Mouse (Mus musculus) lung, postnatal 0 days (tissue): ENCODE data around the gene Parvb.

Experiments
- CTCF ChIP-seq: IDR thresholded peaks from 2 replicates; pipeline ENCODE4 v1.5.1; 2016; ENCODE audit warnings: antibody characterized with exemption, mild to moderate bottlenecking
- EP300 ChIP-seq: IDR thresholded peaks from 2 replicates; pipeline ENCODE4 v1.6.1; 2016; ENCODE audit warnings: antibody characterized with exemption, mild to moderate bottlenecking, control low read depth

- TF ChIP-seq EP300 = no peak
- peak; percentile 98 for TF ChIP-seq CTCF
Measured at GRCm38 (mm10) chr15:84212031-84212755, 19.6 kb upstream of the Parvb start.
